Mouse (Mus musculus): ENCODE measurements around the gene Nbas. TPM values are rescaled to one million over a fixed set of nuclear protein-coding genes. Genes with fewer than 3 reads are reported as not detected.

The Nbas gene
- polyA plus RNA-seq, 1 experiment, result 12.3 TPM

- Histone ChIP-seq H3K27me3 (ENCODE audit: control insufficient read depth, insufficient read depth, low read length) (no peaks in the 10 kb centered on the region), H3K36me3 (ENCODE audit: control insufficient read depth, insufficient read depth, low read length) (no peaks in the 10 kb centered on the region), H3K27ac (ENCODE audit: control insufficient read depth, insufficient read depth, low read length) (no peak overlapping the region), H3K4me1 (replicated peaks; ENCODE audit: control insufficient read depth, insufficient read depth, low read length) (no peaks in the 10 kb centered on the region), H3K4me3 (ENCODE audit: control insufficient read depth, insufficient read depth, low read length) (no peak overlapping the region)
- TF ChIP-seq CTCF (IDR thresholded peaks at IDR 0.05; ENCODE audit: borderline replicate concordance, control insufficient read depth, extremely low read depth, insufficient read depth, low read length, poor library complexity) (no peak), POLR2A (IDR thresholded peaks at IDR 0.05; ENCODE audit: control insufficient read depth, extremely low read depth, insufficient read depth, low read length, poor library complexity) (no peak)
- no peak for DNase-seq
- 91% methylated on average over 5 of the region's 5 CpGs for WGBS
These were observed 274.9 kb downstream of the Nbas start for GRCm38 (mm10) chr12:13543806-13544205.

- no peak for DNase-seq
- H3K36me3 ChIP-seq (ENCODE audit: control insufficient read depth, insufficient read depth, low read length), result no peaks in the 10 kb centered on the region
- H3K27me3 ChIP-seq (ENCODE audit: control insufficient read depth, insufficient read depth, low read length), result no peaks in the 10 kb centered on the region
- WGBS, result 65% methylated on average over 5 of the region's 5 CpGs
- H3K4me1 ChIP-seq (replicated peaks; ENCODE audit: control insufficient read depth, insufficient read depth, low read length), result no peaks in the 10 kb centered on the region
- H3K27ac ChIP-seq (ENCODE audit: control insufficient read depth, insufficient read depth, low read length), result no peak overlapping the region
- no peak overlapping the region for H3K4me3 ChIP-seq (ENCODE audit: control insufficient read depth, insufficient read depth, low read length)
- TF ChIP-seq POLR2A (IDR thresholded peaks at IDR 0.05; ENCODE audit: control insufficient read depth, extremely low read depth, insufficient read depth, low read length, poor library complexity), result no peak
- TF ChIP-seq CTCF (IDR thresholded peaks at IDR 0.05; ENCODE audit: borderline replicate concordance, control insufficient read depth, extremely low read depth, insufficient read depth, low read length, poor library complexity), result no peak
These were observed 294.8 kb downstream of the Nbas start for GRCm38 (mm10) chr12:13563646-13564289.

GRCm38 (mm10) chr12:13564330-13564729 lies 295.4 kb downstream of the Nbas start:
- Histone ChIP-seq H3K4me3 (ENCODE audit: control insufficient read depth, insufficient read depth, low read length) (no peak overlapping the region), H3K4me1 (replicated peaks; ENCODE audit: control insufficient read depth, insufficient read depth, low read length) (no peaks in the 10 kb centered on the region), H3K36me3 (ENCODE audit: control insufficient read depth, insufficient read depth, low read length) (no peaks in the 10 kb centered on the region), H3K27me3 (ENCODE audit: control insufficient read depth, insufficient read depth, low read length) (no peaks in the 10 kb centered on the region), H3K27ac (ENCODE audit: control insufficient read depth, insufficient read depth, low read length) (no peak overlapping the region)
- no peak for DNase-seq
- TF ChIP-seq POLR2A (IDR thresholded peaks at IDR 0.05; ENCODE audit: control insufficient read depth, extremely low read depth, insufficient read depth, low read length, poor library complexity) (no peak), CTCF (IDR thresholded peaks at IDR 0.05; ENCODE audit: borderline replicate concordance, control insufficient read depth, extremely low read depth, insufficient read depth, low read length, poor library complexity) (no peak)
- 87% methylated on average over 2 of the region's 2 CpGs for WGBS

DNA sequence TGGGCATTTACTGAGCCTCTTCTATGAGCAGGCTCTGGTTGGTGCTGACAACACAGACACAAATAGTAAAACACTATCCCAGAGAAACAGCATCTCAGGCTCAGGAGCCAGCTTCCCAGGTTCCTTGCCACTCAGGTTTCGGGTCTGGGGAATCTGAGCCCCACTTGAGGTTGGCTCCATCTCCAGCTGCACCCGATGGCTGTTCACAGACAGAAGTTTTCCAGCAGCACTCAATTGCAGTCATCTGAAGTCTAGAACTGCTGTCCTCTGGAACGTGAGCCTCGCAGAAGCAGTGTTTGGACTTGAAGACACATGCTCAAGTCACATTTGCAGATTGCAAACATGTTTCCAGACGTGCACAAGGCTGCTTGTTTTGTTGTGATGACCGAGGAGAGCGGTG lies 297.5 kb downstream of the Nbas start:
- no peaks in the 10 kb centered on the region for H3K36me3 ChIP-seq (ENCODE audit: control insufficient read depth, insufficient read depth, low read length)
- TF ChIP-seq CTCF (IDR thresholded peaks at IDR 0.05; ENCODE audit: borderline replicate concordance, control insufficient read depth, extremely low read depth, insufficient read depth, low read length, poor library complexity) (no peak), POLR2A (IDR thresholded peaks at IDR 0.05; ENCODE audit: control insufficient read depth, extremely low read depth, insufficient read depth, low read length, poor library complexity) (no peak)
- H3K4me3 ChIP-seq (ENCODE audit: control insufficient read depth, insufficient read depth, low read length), result no peak overlapping the region
- no peak for DNase-seq
- no peaks in the 10 kb centered on the region for H3K4me1 ChIP-seq (replicated peaks; ENCODE audit: control insufficient read depth, insufficient read depth, low read length)
- WGBS, result 94% methylated on average over 7 of the region's 7 CpGs
- no peak overlapping the region for H3K27ac ChIP-seq (ENCODE audit: control insufficient read depth, insufficient read depth, low read length)
- no peaks in the 10 kb centered on the region for H3K27me3 ChIP-seq (ENCODE audit: control insufficient read depth, insufficient read depth, low read length)

GRCm38 (mm10) chr12:13575158-13575557 lies 306.2 kb downstream of the Nbas start:
- no peak for TF ChIP-seq CTCF (IDR thresholded peaks at IDR 0.05; ENCODE audit: borderline replicate concordance, control insufficient read depth, extremely low read depth, insufficient read depth, low read length, poor library complexity)
- no peak for TF ChIP-seq POLR2A (IDR thresholded peaks at IDR 0.05; ENCODE audit: control insufficient read depth, extremely low read depth, insufficient read depth, low read length, poor library complexity)
- DNase-seq, result no peak
- Histone ChIP-seq H3K4me1 (replicated peaks; ENCODE audit: control insufficient read depth, insufficient read depth, low read length) (no peaks in the 10 kb centered on the region), H3K27me3 (ENCODE audit: control insufficient read depth, insufficient read depth, low read length) (no peaks in the 10 kb centered on the region), H3K4me3 (ENCODE audit: control insufficient read depth, insufficient read depth, low read length) (no peak overlapping the region), H3K36me3 (ENCODE audit: control insufficient read depth, insufficient read depth, low read length) (no peaks in the 10 kb centered on the region), H3K27ac (ENCODE audit: control insufficient read depth, insufficient read depth, low read length) (no peak overlapping the region)
- WGBS, result 99% methylated on average over 4 of the region's 4 CpGs

- no peaks in the 10 kb centered on the region for H3K27me3 ChIP-seq (ENCODE audit: control insufficient read depth, insufficient read depth, low read length)
- H3K4me3 ChIP-seq (ENCODE audit: control insufficient read depth, insufficient read depth, low read length), result no peak overlapping the region
- DNase-seq, result no peak
- 93% methylated on average over 5 of the region's 5 CpGs for WGBS
- H3K27ac ChIP-seq (ENCODE audit: control insufficient read depth, insufficient read depth, low read length), result no peak overlapping the region
- H3K36me3 ChIP-seq (ENCODE audit: control insufficient read depth, insufficient read depth, low read length), result no peaks in the 10 kb centered on the region
- no peak for TF ChIP-seq CTCF (IDR thresholded peaks at IDR 0.05; ENCODE audit: borderline replicate concordance, control insufficient read depth, extremely low read depth, insufficient read depth, low read length, poor library complexity)
- no peak for TF ChIP-seq POLR2A (IDR thresholded peaks at IDR 0.05; ENCODE audit: control insufficient read depth, extremely low read depth, insufficient read depth, low read length, poor library complexity)
- no peaks in the 10 kb centered on the region for H3K4me1 ChIP-seq (replicated peaks; ENCODE audit: control insufficient read depth, insufficient read depth, low read length)
These were observed 307.0 kb downstream of the Nbas start for GRCm38 (mm10) chr12:13575605-13576600.
